ENCODE assay signal across 24 mouse cellular contexts in genomic region chr5:51788768-51789167, GRCm38 (mm10).
DNase-seq lines count a peak whose midpoint lies in the region; ATAC-seq and TF ChIP-seq lines count a peak whose summit lies in the region.
"Had no signal": no experiment of that assay in that cellular context is flagged by ENCODE, and none has a peak within 500 bp of the region (broad histone marks: within the 10 kb centered on the region; RNA-seq: fewer than 3 reads in every experiment).

No protein-coding gene starts in this region.

- no peak for DNase-seq in kidney, adult 2 months
- no peak for DNase-seq in kidney, postnatal 36 days
- DNase-seq in midbrain, embryonic 11.5 days (ENCODE audit: low spot score, missing footprints) = peak; percentile 2
- DNase-seq in midbrain, postnatal 0 days (ENCODE audit: low spot score) = no peak
- DNase-seq: adrenal gland, adult 8-10 months; adrenal gland, postnatal 14 days; adrenal gland, postnatal 36 days; B cell, adult 2 months; cerebellum, adult 11-12 months; cerebellum, adult 2 months; cerebellum, adult 9-10 months; cerebellum, postnatal 10 days; cerebellum, postnatal 25 days had no signal

- H3K4me1 ChIP-seq in kidney, embryonic 14.5 days (ENCODE audit: control insufficient read depth, insufficient read depth, low read length) = no peaks in the 10 kb centered on the region
- no peaks in the 10 kb centered on the region for H3K4me1 ChIP-seq in kidney, adult 2 months (ENCODE audit: control insufficient read depth, insufficient read depth, low read length)
- H3K4me1 ChIP-seq in kidney, embryonic 16.5 days (ENCODE audit: insufficient read depth, low read length) = no peaks in the 10 kb centered on the region
- no peaks in the 10 kb centered on the region for H3K4me1 ChIP-seq in midbrain, embryonic 11.5 days (ENCODE audit: control insufficient read depth, insufficient read depth, low read length)
- H3K4me1 ChIP-seq in midbrain, postnatal 0 days (ENCODE audit: insufficient read depth, low read length) = no peaks in the 10 kb centered on the region
- H3K4me1 ChIP-seq: embryonic facial prominence, embryonic 12.5 days; forebrain, embryonic 13.5 days; forebrain, embryonic 15.5 days had no signal

- TF ChIP-seq CTCF in kidney, adult 2 months (conservative IDR thresholded peaks at IDR 0.05; ENCODE audit: insufficient read depth, insufficient read length, low read depth, low read length) = no peak
- TF ChIP-seq CTCF in midbrain, postnatal 0 days (IDR thresholded peaks at IDR 0.05) = no peak

- no peak overlapping the region for H3K9ac ChIP-seq in kidney, embryonic 14.5 days (ENCODE audit: low read depth, low read length)
- H3K9ac ChIP-seq in kidney, embryonic 16.5 days (replicated peaks; ENCODE audit: low read length) = no peak overlapping the region
- no peak overlapping the region for H3K9ac ChIP-seq in midbrain, embryonic 11.5 days (ENCODE audit: low read length)
- no peak overlapping the region for H3K9ac ChIP-seq in midbrain, postnatal 0 days (replicated peaks; ENCODE audit: low read length, poor library complexity, severe bottlenecking)
- H3K9ac ChIP-seq: embryonic facial prominence, embryonic 12.5 days; forebrain, embryonic 13.5 days; forebrain, embryonic 15.5 days had no signal

- peak; percentile 72; the same call in 1 of the 2 replicates for ATAC-seq in kidney, embryonic 14.5 days (ENCODE audit: low FRiP score, low TSS enrichment)
- peak; percentile 73; the same call in 1 of the 2 replicates for ATAC-seq in kidney, embryonic 16.5 days (ENCODE audit: low FRiP score, low TSS enrichment)
- ATAC-seq in midbrain, embryonic 11.5 days (ENCODE audit: low FRiP score) = no peak
- ATAC-seq in midbrain, postnatal 0 days (ENCODE audit: low FRiP score) = no peak
- ATAC-seq: activated CD4-positive, CD25-positive, alpha-beta regulatory T cell, adult 4 months; CD4-positive, CD25-positive, alpha-beta regulatory T cell, adult 4 months; forebrain, embryonic 13.5 days; forebrain, embryonic 15.5 days; Patski had no signal

- H3K36me3 ChIP-seq in kidney, embryonic 14.5 days (ENCODE audit: control insufficient read depth, insufficient read depth, low read length) = no peaks in the 10 kb centered on the region
- no peaks in the 10 kb centered on the region for H3K36me3 ChIP-seq in kidney, adult 2 months (ENCODE audit: control insufficient read depth, insufficient read depth, low read length)
- no peaks in the 10 kb centered on the region for H3K36me3 ChIP-seq in kidney, embryonic 16.5 days (ENCODE audit: insufficient read depth, low read length)
- no peaks in the 10 kb centered on the region for H3K36me3 ChIP-seq in midbrain, embryonic 11.5 days (ENCODE audit: control insufficient read depth, insufficient read depth, low read length)
- H3K36me3 ChIP-seq in midbrain, postnatal 0 days (ENCODE audit: insufficient read depth, low read length) = no peaks in the 10 kb centered on the region
- H3K36me3 ChIP-seq: embryonic facial prominence, embryonic 10.5 days; embryonic facial prominence, embryonic 12.5 days; forebrain, embryonic 15.5 days; G1E had no signal

- no peaks in the 10 kb centered on the region for H3K27me3 ChIP-seq in kidney, embryonic 14.5 days (ENCODE audit: control insufficient read depth, insufficient read depth, low read length)
- no peaks in the 10 kb centered on the region for H3K27me3 ChIP-seq in kidney, adult 2 months (replicated peaks; ENCODE audit: control insufficient read depth, insufficient read depth, low read length)
- H3K27me3 ChIP-seq in kidney, embryonic 16.5 days (ENCODE audit: insufficient read depth, low read length) = no peaks in the 10 kb centered on the region
- H3K27me3 ChIP-seq in midbrain, embryonic 11.5 days (ENCODE audit: control insufficient read depth, insufficient read depth, low read length) = no peaks in the 10 kb centered on the region
- no peaks in the 10 kb centered on the region for H3K27me3 ChIP-seq in midbrain, postnatal 0 days (ENCODE audit: insufficient read depth, low read length)
- H3K27me3 ChIP-seq: CH12.LX; embryonic facial prominence, embryonic 12.5 days; forebrain, embryonic 13.5 days; forebrain, embryonic 15.5 days; Patski had no signal

- no peak overlapping the region for H3K4me3 ChIP-seq in kidney, embryonic 14.5 days (ENCODE audit: low read length)
- no peak overlapping the region for H3K4me3 ChIP-seq in kidney, adult 2 months (ENCODE audit: insufficient read depth, low read depth, low read length)
- no peak overlapping the region for H3K4me3 ChIP-seq in kidney, embryonic 16.5 days (ENCODE audit: low read length)
- no peak overlapping the region for H3K4me3 ChIP-seq in midbrain, embryonic 11.5 days (ENCODE audit: low read depth, low read length)
- no peak overlapping the region for H3K4me3 ChIP-seq in midbrain, postnatal 0 days (ENCODE audit: low read depth, low read length)
- H3K4me3 ChIP-seq: embryonic facial prominence, embryonic 10.5 days; embryonic facial prominence, embryonic 12.5 days; forebrain, embryonic 13.5 days; forebrain, embryonic 15.5 days had no signal

- no peak for TF ChIP-seq POLR2A in kidney, adult 2 months (IDR thresholded peaks at IDR 0.05; ENCODE audit: low read depth, low read length)

- no peak overlapping the region for H3K4me2 ChIP-seq in kidney, embryonic 14.5 days (replicated peaks; ENCODE audit: low read depth, low read length)
- no peak overlapping the region for H3K4me2 ChIP-seq in kidney, embryonic 16.5 days (replicated peaks; ENCODE audit: low read depth, low read length)
- no peak overlapping the region for H3K4me2 ChIP-seq in midbrain, embryonic 11.5 days
- no peak overlapping the region for H3K4me2 ChIP-seq in midbrain, postnatal 0 days (ENCODE audit: low read depth, low read length, poor library complexity, severe bottlenecking)
- H3K4me2 ChIP-seq: embryonic facial prominence, embryonic 12.5 days; forebrain, embryonic 13.5 days; forebrain, embryonic 15.5 days had no signal

- no peaks in the 10 kb centered on the region for H3K9me3 ChIP-seq in kidney, embryonic 14.5 days (ENCODE audit: control insufficient read depth, low read length)
- H3K9me3 ChIP-seq in kidney, embryonic 16.5 days (ENCODE audit: low read length) = no peaks in the 10 kb centered on the region
- no peaks in the 10 kb centered on the region for H3K9me3 ChIP-seq in midbrain, embryonic 11.5 days (ENCODE audit: control insufficient read depth, low read length)
- no peaks in the 10 kb centered on the region for H3K9me3 ChIP-seq in midbrain, postnatal 0 days (ENCODE audit: low read length)
- H3K9me3 ChIP-seq: embryonic facial prominence, embryonic 10.5 days; embryonic facial prominence, embryonic 12.5 days; forebrain, embryonic 13.5 days; forebrain, embryonic 15.5 days had no signal

- no peak overlapping the region for H3K27ac ChIP-seq in kidney, embryonic 14.5 days (ENCODE audit: low read depth, low read length)
- no peak overlapping the region for H3K27ac ChIP-seq in kidney, adult 2 months (ENCODE audit: insufficient read depth, low read depth, low read length)
- no peak overlapping the region for H3K27ac ChIP-seq in kidney, embryonic 16.5 days (ENCODE audit: low read length)
- no peak overlapping the region for H3K27ac ChIP-seq in midbrain, embryonic 11.5 days (ENCODE audit: low read depth, low read length)
- no peak overlapping the region for H3K27ac ChIP-seq in midbrain, postnatal 0 days (ENCODE audit: low read depth, low read length)
- H3K27ac ChIP-seq: embryonic facial prominence, embryonic 10.5 days; embryonic facial prominence, embryonic 12.5 days; forebrain, embryonic 13.5 days; forebrain, embryonic 15.5 days had no signal

- WGBS in kidney, embryonic 14.5 days = 33% methylated on average over 6 of the region's 6 CpGs
- 59% methylated on average over 6 of the region's 6 CpGs for WGBS in kidney, adult 2 months
- WGBS in kidney, embryonic 16.5 days = 28% methylated on average over 6 of the region's 6 CpGs
- 74% methylated on average over 6 of the region's 6 CpGs for WGBS in midbrain, embryonic 11.5 days
- WGBS in midbrain, postnatal 0 days = 77% methylated on average over 6 of the region's 6 CpGs

Comparison
In these comparisons a context has a peak if more than half of its experiments do, and no peak if none do; other contexts are left out.
1. ATAC-seq: peak in kidney, embryonic 14.5 days (single experiment) and kidney, embryonic 16.5 days (single experiment); none in midbrain, embryonic 11.5 days (single experiment) and midbrain, postnatal 0 days (single experiment).